Mouse (Mus musculus) thymus, adult 2 months (tissue): ENCODE results near the gene Top3b. TPM values are rescaled to one million over a fixed set of nuclear protein-coding genes. Genes with fewer than 3 reads are reported as not detected.
A peak's percentile ranks its signal among the peaks of the same experiment; 100 is the strongest.
"Not testable (repeated sequence)": the region's sequence is repeated elsewhere in the genome, so short reads cannot be mapped to it uniquely, and the experiment has no call there.

ENCODE experiments used
- DNase-seq: peaks from one replicate; pipeline ENCODE4 v3.0.0; 2021
- H3K27ac ChIP-seq: fragments of 200-500 bp; 2 replicates; pipeline ENCODE4 v1.5.1; 2012; ENCODE audit warnings: low read length, control low read depth; ENCODE audit not compliant: control insufficient read depth, insufficient read depth
- H3K27me3 ChIP-seq: fragments of 200-500 bp; 2 replicates; pipeline ENCODE4 v1.6.1; 2012; ENCODE audit warnings: mild to moderate bottlenecking, low read length, moderate library complexity, mixed read lengths; ENCODE audit not compliant: control insufficient read depth, insufficient read depth
- H3K36me3 ChIP-seq: fragments of 200-500 bp; 2 replicates; pipeline ENCODE4 v1.6.1; 2012; ENCODE audit warnings: mild to moderate bottlenecking, low read length, moderate library complexity; ENCODE audit not compliant: control insufficient read depth, insufficient read depth
- H3K4me1 ChIP-seq: fragments of 200-500 bp; replicated peaks from 2 replicates; pipeline ENCODE4 v1.6.1; 2012; ENCODE audit warnings: low read length; ENCODE audit not compliant: control insufficient read depth, insufficient read depth
- H3K4me3 ChIP-seq: fragments of 200-500 bp; 2 replicates; pipeline ENCODE4 v1.5.1; 2012; ENCODE audit warnings: mild to moderate bottlenecking, low read length, control low read depth, moderate library complexity; ENCODE audit not compliant: control insufficient read depth, insufficient read depth
- CTCF ChIP-seq: fragments of 200-500 bp; IDR thresholded peaks from 2 replicates; pipeline ENCODE4 v1.5.1; 2012; ENCODE audit warnings: mild to moderate bottlenecking, control low read depth, low read length, moderate library complexity, borderline replicate concordance; ENCODE audit not compliant: control insufficient read depth, poor library complexity, insufficient read depth; ENCODE audit errors: extremely low read depth
- POLR2A ChIP-seq: fragments of 200-500 bp; IDR thresholded peaks from 2 replicates; pipeline ENCODE4 v1.6.1; 2012; ENCODE audit warnings: mild to moderate bottlenecking, low read length, control low read depth, moderate library complexity; ENCODE audit not compliant: control insufficient read depth, poor library complexity, insufficient read depth; ENCODE audit errors: extremely low read depth
- WGBS: fragments of 180-500 bp; shearing (Covaris S2); methylation state at CpG from one replicate; pipeline ENCODE4 v1.1.7; 2018; 5-methylcytosine and 5-hydroxymethylcytosine counted together
- polyA plus RNA-seq: library from polyadenylated mRNA; depleted of rRNA; stranded (reverse); fragments of >200 nt; gene quantifications from 2 replicates; pipeline ENCODE4 v1.2.3, GENCODE M21; 2012

Gene Top3b
- polyA plus RNA-seq, 1 experiment = 101 TPM

- Histone ChIP-seq H3K27me3 (no peaks in the 10 kb centered on the region), H3K4me3 (no peak overlapping the region), H3K4me1 (no peaks in the 10 kb centered on the region; the same call in 1 of the 2 replicates), H3K36me3 (no peaks in the 10 kb centered on the region; the same call in 1 of the 2 replicates), H3K27ac (no peak overlapping the region; the same call in 1 of the 2 replicates)
- TF ChIP-seq POLR2A = no peak
- TF ChIP-seq CTCF = peak; percentile 94
- 58% methylated on average over 13 of the region's 13 CpGs for WGBS
- peak; percentile 79 for DNase-seq
These were observed 41.4 kb downstream of the Top3b start for GRCm38 (mm10) chr16:16911641-16912597.

GRCm38 (mm10) chr16:16913440-16913839 is 42.9 kb downstream of the Top3b start:
- 97% methylated on average over 1 of the region's 1 CpGs for WGBS
- TF ChIP-seq CTCF (no peak), POLR2A (no peak)

GRCm38 (mm10) chr16:16918441-16919117 is 48.0 kb downstream of the Top3b start:
- WGBS = 98% methylated on average over 7 of the region's 7 CpGs
- Histone ChIP-seq H3K36me3 (no peaks in the 10 kb centered on the region; the same call in 1 of the 2 replicates), H3K27me3 (no peaks in the 10 kb centered on the region), H3K27ac (no peak overlapping the region), H3K4me3 (no peak overlapping the region), H3K4me1 (no peaks in the 10 kb centered on the region)
- TF ChIP-seq CTCF (no peak), POLR2A (no peak)
- DNase-seq = no peak

More at GRCm38 (mm10) chr16:16913440-16913839, 42.9 kb downstream of the Top3b start:
- no peaks in the 10 kb centered on the region; the same call in 1 of the 2 replicates for H3K36me3 ChIP-seq
- no peak overlapping the region for H3K4me3 ChIP-seq
- no peak overlapping the region for H3K27ac ChIP-seq
- H3K4me1 ChIP-seq = no peaks in the 10 kb centered on the region; the same call in 1 of the 2 replicates
- H3K27me3 ChIP-seq = no peaks in the 10 kb centered on the region
- no peak for DNase-seq

DNA sequence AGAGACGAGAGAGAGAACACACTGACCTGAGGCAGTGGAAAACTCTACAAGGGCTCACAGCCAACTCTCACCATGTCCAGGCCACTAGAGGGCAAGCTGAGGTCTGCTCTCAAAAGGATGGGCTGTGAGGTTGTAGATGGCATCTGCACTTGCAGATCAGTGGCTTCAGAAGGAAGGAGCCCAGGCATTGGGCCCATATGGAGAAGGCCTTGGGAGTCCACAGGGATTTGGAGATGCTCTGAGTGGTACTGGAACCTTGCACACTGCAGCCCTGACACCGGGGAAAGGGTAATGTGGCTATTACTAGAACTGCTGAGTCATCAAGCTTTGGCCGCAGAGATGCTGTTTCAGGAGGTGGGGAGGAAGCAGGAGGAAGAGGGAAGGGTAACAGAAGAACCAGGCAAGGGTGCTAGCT is 50.5 kb downstream of the Top3b start:
- Histone ChIP-seq H3K36me3 (no peaks in the 10 kb centered on the region), H3K4me3 (no peak overlapping the region), H3K27ac (no peak overlapping the region), H3K27me3 (no peaks in the 10 kb centered on the region), H3K4me1 (no peaks in the 10 kb centered on the region)
- no peak for DNase-seq
- TF ChIP-seq CTCF = no peak
- no peak for TF ChIP-seq POLR2A
- 45% methylated on average over 3 of the region's 3 CpGs for WGBS

GRCm38 (mm10) chr16:16924481-16924880 is 53.9 kb downstream of the Top3b start:
- no peak for TF ChIP-seq POLR2A
- no peak for TF ChIP-seq CTCF
- 97% methylated on average over 3 of the region's 3 CpGs for WGBS

GRCm38 (mm10) chr16:16926536-16926935 is 56.0 kb downstream of the Top3b start:
- TF ChIP-seq CTCF = no peak
- no peak for TF ChIP-seq POLR2A
- DNase-seq = no peak
- H3K4me1 ChIP-seq = no peaks in the 10 kb centered on the region
- WGBS = 92% methylated on average over 5 of the region's 5 CpGs
- H3K27ac ChIP-seq = no peak overlapping the region
- no peaks in the 10 kb centered on the region for H3K27me3 ChIP-seq
- H3K4me3 ChIP-seq = no peak overlapping the region
- H3K36me3 ChIP-seq = no peaks in the 10 kb centered on the region

More at GRCm38 (mm10) chr16:16924481-16924880, 53.9 kb downstream of the Top3b start:
- Histone ChIP-seq H3K4me3 (no peak overlapping the region), H3K4me1 (no peaks in the 10 kb centered on the region), H3K27ac (no peak overlapping the region), H3K27me3 (no peaks in the 10 kb centered on the region), H3K36me3 (no peaks in the 10 kb centered on the region)
- DNase-seq = no peak

DNA sequence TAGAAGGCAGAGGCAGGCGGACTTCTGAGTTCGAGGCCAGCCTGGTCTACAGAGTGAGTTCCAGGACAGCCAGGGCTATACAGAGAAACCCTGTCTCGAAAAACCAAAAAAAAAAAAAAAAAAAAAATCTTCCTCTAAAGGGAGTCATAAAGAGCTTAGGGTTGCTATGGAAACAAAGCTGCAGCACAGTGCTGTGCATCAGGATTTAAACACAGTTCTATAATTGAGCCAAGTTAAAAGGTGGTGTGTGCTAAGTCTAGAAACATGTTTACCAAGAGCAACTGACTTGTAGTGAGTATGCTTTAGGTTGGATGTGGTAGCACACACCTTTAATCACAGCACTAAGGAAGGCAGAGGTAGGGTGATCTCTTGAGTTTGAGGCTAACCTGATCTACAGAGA is 58.4 kb downstream of the Top3b start:
- 83% methylated on average over 3 of the region's 3 CpGs for WGBS
- H3K4me1 ChIP-seq, H3K27ac ChIP-seq, H3K36me3 ChIP-seq, DNase-seq, H3K27me3 ChIP-seq, H3K4me3 ChIP-seq: not testable (repeated sequence)
